Mouse (Mus musculus): ENCODE data around the gene Tmem88.

The Tmem88 gene

GRCm38 (mm10) chr11:69379600-69379999, 18.4 kb downstream of the Tmem88 start:
- DNase-seq (ENCODE audit: low spot score): no peak

- DNase-seq (ENCODE audit: low spot score): no peak
These were observed 20.3 kb downstream of the Tmem88 start for GRCm38 (mm10) chr11:69377766-69378165.

- DNase-seq (ENCODE audit: low spot score): no peak
These were observed 22.4 kb downstream of the Tmem88 start for GRCm38 (mm10) chr11:69375646-69376045.

- DNase-seq (ENCODE audit: low spot score): no peak
These were observed 24.6 kb downstream of the Tmem88 start for GRCm38 (mm10) chr11:69373223-69373965.

GRCm38 (mm10) chr11:69372780-69373170, 25.3 kb downstream of the Tmem88 start:
- DNase-seq (ENCODE audit: low spot score): no peak

- DNase-seq (ENCODE audit: low spot score): no peak
These were observed 25.8 kb downstream of the Tmem88 start for GRCm38 (mm10) chr11:69372056-69372779.

- no peak for DNase-seq (ENCODE audit: low spot score)
These were observed 26.4 kb downstream of the Tmem88 start for GRCm38 (mm10) chr11:69371601-69372000.

GRCm38 (mm10) chr11:69370817-69371215, 27.2 kb downstream of the Tmem88 start:
- no peak for DNase-seq (ENCODE audit: low spot score)

- no peak for DNase-seq (ENCODE audit: low spot score)
These were observed 27.8 kb downstream of the Tmem88 start for GRCm38 (mm10) chr11:69369990-69370816.

GRCm38 (mm10) chr11:69369215-69369989, 28.6 kb downstream of the Tmem88 start, which contains the start of gene Chd3:
Gene Chd3 (minus strand): TSS chr11:69369406.
- DNase-seq (ENCODE audit: low spot score): no peak

GRCm38 (mm10) chr11:69368356-69369214, 29.4 kb downstream of the Tmem88 start:
- peak; percentile 17 for DNase-seq (ENCODE audit: low spot score)

- DNase-seq (ENCODE audit: low spot score): no peak
These were observed 30.2 kb downstream of the Tmem88 start for GRCm38 (mm10) chr11:69367616-69368355.

GRCm38 (mm10) chr11:69366855-69367615, 31.0 kb downstream of the Tmem88 start:
- DNase-seq (ENCODE audit: low spot score): peak; percentile 17

- DNase-seq (ENCODE audit: low spot score): peak; percentile 68
These were observed 31.7 kb downstream of the Tmem88 start for GRCm38 (mm10) chr11:69366157-69366854.

- DNase-seq (ENCODE audit: low spot score): no peak
These were observed 32.3 kb downstream of the Tmem88 start for GRCm38 (mm10) chr11:69365722-69366121.

- no peak for DNase-seq (ENCODE audit: low spot score)
These were observed 33.1 kb downstream of the Tmem88 start for GRCm38 (mm10) chr11:69364910-69365309.

- DNase-seq (ENCODE audit: low spot score): no peak
These were observed 33.7 kb downstream of the Tmem88 start for GRCm38 (mm10) chr11:69364376-69364775.

- no peak for DNase-seq (ENCODE audit: low spot score)
These were observed 35.6 kb downstream of the Tmem88 start for GRCm38 (mm10) chr11:69362479-69362878.

- DNase-seq (ENCODE audit: low spot score): no peak
These were observed 36.0 kb downstream of the Tmem88 start for GRCm38 (mm10) chr11:69362021-69362420.
